Mouse (Mus musculus): ENCODE data around the gene Asb2. TPM values are rescaled to one million over a fixed set of nuclear protein-coding genes. Genes with fewer than 3 reads are reported as not detected.

Asb2 gene
- polyA plus RNA-seq, 1 experiment from 2014 or later: 18.7 TPM

DNA sequence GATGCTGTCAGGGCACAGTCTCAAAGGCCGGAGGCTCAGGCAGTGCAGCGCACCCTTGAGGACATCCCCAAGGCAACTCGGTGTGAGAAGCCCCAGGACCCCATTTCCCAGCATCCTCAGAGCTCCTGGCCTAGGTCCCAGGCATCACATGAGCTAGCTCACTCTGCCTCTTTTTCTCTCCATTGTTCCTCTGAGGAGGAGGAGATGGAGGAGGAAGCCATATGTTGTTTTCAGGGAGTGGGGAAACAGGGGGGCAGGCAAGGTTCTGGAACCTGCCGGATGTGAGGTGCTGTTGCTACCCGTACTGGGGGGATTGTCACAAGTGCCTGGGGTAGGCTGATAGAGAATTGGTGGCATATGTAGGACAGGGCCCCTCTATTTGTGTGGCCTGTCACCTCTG lies 20.3 kb upstream of the Asb2 start:
- Histone ChIP-seq H3K27me3 (replicated peaks) (no peaks in the 10 kb centered on the region), H3K4me1 (no peaks in the 10 kb centered on the region), H3K36me3 (no peaks in the 10 kb centered on the region), H3K4me2 (no peak overlapping the region), H3K9ac (no peak overlapping the region), H3K4me3 (replicated peaks) (no peak overlapping the region), H3K27ac (no peak overlapping the region), H3K9me3 (no peaks in the 10 kb centered on the region)
- WGBS: 44% methylated on average over 5 of the region's 5 CpGs
- no peak for ATAC-seq (ENCODE audit: insufficient read depth, low FRiP score, low read depth)

DNA sequence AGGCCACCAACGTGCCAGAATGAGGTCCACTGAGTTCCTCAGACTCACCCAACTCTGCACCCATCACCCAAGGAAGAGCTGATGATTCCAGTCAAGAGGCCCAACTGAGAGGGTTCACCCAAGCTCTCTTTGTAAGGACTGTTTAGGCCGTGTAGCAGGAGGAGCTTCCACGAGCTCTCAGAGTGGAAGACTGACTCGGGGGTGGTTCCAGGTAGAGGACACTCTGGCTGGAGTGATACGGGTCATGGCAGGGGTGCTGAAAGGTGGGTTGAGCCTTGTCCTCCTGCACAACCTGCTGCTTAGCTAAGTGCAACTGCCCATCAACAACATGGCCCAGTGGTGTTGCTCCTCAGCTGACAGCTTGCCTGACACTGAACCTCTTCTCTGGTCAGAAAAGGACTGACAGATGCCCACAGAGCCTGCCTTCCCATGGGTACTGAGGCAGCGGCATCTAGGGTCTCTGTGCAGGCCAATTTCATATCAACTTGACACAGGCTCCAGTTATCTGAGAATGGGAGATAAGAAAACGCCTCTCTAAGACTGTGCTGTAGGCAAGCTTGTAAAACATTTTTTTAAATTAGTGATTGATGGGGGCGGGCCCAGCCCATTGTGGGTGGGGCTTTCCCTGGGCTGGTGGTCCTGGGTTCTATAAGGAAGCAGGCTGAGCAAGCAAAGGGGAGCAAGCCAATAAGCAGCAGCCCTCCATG lies 17.9 kb upstream of the Asb2 start:
- 57% methylated on average over 8 of the region's 8 CpGs for WGBS
- H3K27ac ChIP-seq: no peak overlapping the region
- no peaks in the 10 kb centered on the region for H3K4me1 ChIP-seq
- H3K9ac ChIP-seq: no peak overlapping the region
- H3K36me3 ChIP-seq: no peaks in the 10 kb centered on the region
- no peak overlapping the region for H3K4me2 ChIP-seq
- H3K27me3 ChIP-seq (replicated peaks): no peaks in the 10 kb centered on the region
- ATAC-seq (ENCODE audit: insufficient read depth, low FRiP score, low read depth): peak; percentile 56; the same call in 1 of the 2 replicates
- no peaks in the 10 kb centered on the region for H3K9me3 ChIP-seq
- H3K4me3 ChIP-seq (replicated peaks): no peak overlapping the region

DNA sequence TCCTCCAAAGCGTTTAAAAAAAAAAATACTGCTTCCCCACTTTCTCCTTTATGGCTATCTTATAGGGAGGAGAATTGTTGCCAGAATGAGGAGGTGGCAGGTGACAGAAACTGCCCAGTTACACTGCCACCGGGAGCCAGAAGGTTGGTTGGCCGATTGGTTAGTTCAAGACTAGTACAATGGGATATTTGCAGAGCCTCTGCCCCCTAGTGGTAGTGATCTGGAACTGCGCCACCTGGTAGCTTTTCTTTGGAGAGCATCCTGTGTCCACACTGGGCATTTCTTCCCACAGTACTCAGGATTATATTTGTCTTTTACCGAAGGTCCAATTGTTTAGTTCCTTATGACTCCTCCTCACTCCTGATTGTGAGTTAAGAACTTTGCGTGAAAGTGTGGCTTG lies 15.9 kb upstream of the Asb2 start:
- H3K4me2 ChIP-seq: no peak overlapping the region
- H3K4me3 ChIP-seq (replicated peaks): no peak overlapping the region
- H3K4me1 ChIP-seq: peaks cover 6% of the 10 kb centered on the region; the same call in 1 of the 2 replicates
- no peak for ATAC-seq (ENCODE audit: insufficient read depth, low FRiP score, low read depth)
- no peaks in the 10 kb centered on the region for H3K36me3 ChIP-seq
- no peaks in the 10 kb centered on the region for H3K9me3 ChIP-seq
- no peaks in the 10 kb centered on the region for H3K27me3 ChIP-seq (replicated peaks)
- H3K9ac ChIP-seq: no peak overlapping the region
- WGBS: 25% methylated on average over 6 of the region's 6 CpGs
- H3K27ac ChIP-seq: no peak overlapping the region

DNA sequence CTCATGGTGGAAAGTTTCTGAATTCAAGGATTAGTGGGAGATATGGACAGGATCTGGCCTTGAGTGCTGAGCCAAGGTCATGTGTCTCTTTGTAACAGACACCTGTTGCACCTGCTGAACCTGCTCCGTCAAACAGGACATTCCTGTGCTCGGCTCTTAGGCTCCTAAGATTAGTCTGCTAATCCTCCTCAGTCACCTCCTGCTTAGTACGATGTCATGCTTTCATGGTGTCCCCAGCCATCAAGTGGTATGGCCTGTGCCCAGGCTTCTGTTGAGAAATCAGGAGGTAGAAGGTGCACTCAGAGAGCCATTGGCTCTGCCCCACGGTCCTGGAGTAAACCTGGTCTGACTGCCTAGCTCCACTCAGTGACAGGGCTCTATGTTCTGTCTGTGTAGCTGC lies 15.1 kb upstream of the Asb2 start:
- Histone ChIP-seq H3K9me3 (no peaks in the 10 kb centered on the region), H3K4me3 (replicated peaks) (no peak overlapping the region), H3K4me2 (no peak overlapping the region), H3K4me1 (peaks cover 6% of the 10 kb centered on the region; the same call in 1 of the 2 replicates), H3K9ac (no peak overlapping the region), H3K36me3 (no peaks in the 10 kb centered on the region), H3K27me3 (replicated peaks) (no peaks in the 10 kb centered on the region), H3K27ac (no peak overlapping the region)
- WGBS: 68% methylated on average over 4 of the region's 4 CpGs
- ATAC-seq (ENCODE audit: insufficient read depth, low FRiP score, low read depth): no peak

DNA sequence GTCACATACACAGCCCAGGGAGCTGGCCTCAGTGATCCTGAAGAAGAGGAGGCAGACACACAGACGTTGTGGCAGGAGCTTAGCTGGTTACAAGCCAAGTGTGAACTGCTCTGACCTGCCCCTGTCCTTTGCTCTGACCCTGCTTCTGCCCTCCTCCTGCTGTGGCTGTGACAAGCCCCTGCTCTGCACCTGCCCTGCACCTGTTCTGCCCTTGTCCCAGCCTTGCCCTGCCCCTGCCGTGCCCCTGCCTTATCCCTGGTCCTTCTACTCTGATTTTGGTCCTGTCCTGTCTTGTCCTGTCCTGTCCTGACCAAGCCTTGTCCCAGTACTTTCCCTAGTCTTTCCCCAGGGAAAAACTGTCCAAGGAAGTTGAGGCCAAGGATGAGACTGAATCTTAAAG lies 13.0 kb upstream of the Asb2 start:
- Histone ChIP-seq H3K36me3 (no peaks in the 10 kb centered on the region), H3K9me3 (no peaks in the 10 kb centered on the region), H3K27ac (no peak overlapping the region), H3K4me2 (no peak overlapping the region), H3K4me3 (replicated peaks) (no peak overlapping the region), H3K27me3 (replicated peaks) (no peaks in the 10 kb centered on the region), H3K4me1 (peaks cover 6% of the 10 kb centered on the region; the same call in 1 of the 2 replicates), H3K9ac (no peak overlapping the region)
- ATAC-seq (ENCODE audit: insufficient read depth, low FRiP score, low read depth): no peak
- WGBS: 48% methylated on average over 2 of the region's 2 CpGs

DNA sequence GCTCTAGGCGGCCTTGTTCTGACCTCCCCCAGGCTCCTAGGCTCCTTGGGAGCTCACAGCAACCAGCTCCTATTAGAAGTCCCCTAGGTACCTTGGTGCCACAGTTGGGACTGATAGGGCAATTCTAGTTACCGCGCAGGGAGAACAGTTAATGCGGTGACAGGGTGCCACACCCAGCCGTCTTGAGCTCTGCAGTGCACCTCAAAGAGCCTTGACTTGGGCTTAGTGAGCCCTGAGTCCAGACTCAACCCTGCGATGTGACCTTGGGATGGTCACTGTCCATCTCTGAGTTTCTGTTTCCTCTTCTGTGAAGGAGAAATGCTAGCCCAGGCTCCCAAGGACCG lies 12.5 kb upstream of the Asb2 start:
- peak overlapping the region; percentile 40; the same call in 1 of the 2 replicates for H3K4me2 ChIP-seq
- WGBS: 68% methylated on average over 7 of the region's 7 CpGs
- no peak for ATAC-seq (ENCODE audit: insufficient read depth, low FRiP score, low read depth)

DNA sequence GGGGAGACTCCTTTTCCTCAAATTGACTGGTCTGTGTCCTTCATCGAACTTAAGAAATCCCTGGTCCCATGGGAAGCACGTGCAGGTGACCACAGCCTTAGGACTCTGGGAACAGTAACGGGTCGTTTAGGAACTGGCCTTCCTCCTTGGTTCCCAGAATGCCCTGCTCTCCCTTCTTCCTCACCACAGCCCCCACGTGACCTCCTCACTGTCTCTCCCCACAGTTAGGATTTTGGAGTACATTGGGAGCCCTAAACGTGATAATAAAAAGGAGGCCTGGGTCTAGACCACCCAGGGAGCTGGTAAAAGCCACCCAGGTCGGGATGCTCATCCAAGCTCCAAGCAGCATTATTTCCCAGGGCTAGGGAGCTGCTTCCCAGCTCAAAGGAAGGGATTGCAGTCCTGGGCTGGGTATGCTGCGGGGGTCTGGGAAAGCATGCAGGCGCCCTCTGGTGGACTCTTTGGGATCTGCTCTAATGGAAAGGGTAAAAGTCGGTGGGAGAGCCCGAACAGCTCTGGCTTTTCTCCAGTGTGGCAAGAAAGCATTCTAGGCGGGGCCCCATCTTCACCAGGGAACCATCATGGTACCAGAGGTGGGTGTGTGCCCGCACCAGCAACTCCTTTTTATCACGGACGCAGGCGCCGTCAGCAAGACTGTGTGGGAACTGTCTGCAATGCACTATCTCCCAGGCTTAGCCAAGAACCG lies 12.0 kb upstream of the Asb2 start:
- H3K4me1 ChIP-seq: peaks cover 6% of the 10 kb centered on the region; the same call in 1 of the 2 replicates
- WGBS: 15% methylated on average over 18 of the region's 18 CpGs
- no peaks in the 10 kb centered on the region for H3K27me3 ChIP-seq (replicated peaks)
- H3K27ac ChIP-seq: no peak overlapping the region
- H3K9ac ChIP-seq: no peak overlapping the region
- peak overlapping the region; percentile 40 for H3K4me2 ChIP-seq
- H3K4me3 ChIP-seq (replicated peaks): no peak overlapping the region
- ATAC-seq (ENCODE audit: insufficient read depth, low FRiP score, low read depth): no peak
- no peaks in the 10 kb centered on the region for H3K9me3 ChIP-seq
- H3K36me3 ChIP-seq: no peaks in the 10 kb centered on the region

More for the DNA sequence above, 12.5 kb upstream of the Asb2 start:
- peaks cover 6% of the 10 kb centered on the region; the same call in 1 of the 2 replicates for H3K4me1 ChIP-seq
- H3K27ac ChIP-seq: no peak overlapping the region
- no peaks in the 10 kb centered on the region for H3K36me3 ChIP-seq
- H3K9me3 ChIP-seq: no peaks in the 10 kb centered on the region
- no peaks in the 10 kb centered on the region for H3K27me3 ChIP-seq (replicated peaks)
- no peak overlapping the region for H3K4me3 ChIP-seq (replicated peaks)
- no peak overlapping the region for H3K9ac ChIP-seq

DNA sequence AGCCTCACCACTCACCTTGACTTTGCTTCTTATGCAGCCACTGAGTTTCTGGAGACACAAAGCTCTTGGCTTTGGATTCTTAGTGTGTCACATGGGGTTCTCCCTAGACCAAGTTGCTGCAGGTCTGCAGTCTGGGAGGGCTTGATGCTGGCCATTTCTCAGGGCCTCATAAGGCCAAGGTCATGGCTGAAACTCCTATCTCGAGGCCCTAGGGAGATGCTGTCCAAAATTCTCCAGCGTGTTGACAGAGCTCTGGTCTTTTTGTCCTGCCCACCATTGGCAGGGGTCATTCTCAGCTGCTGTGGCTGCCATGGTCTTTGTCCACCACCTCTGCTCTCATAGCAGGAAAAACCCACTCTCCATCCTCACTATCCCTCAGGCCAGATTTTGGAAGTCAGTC lies 11.4 kb upstream of the Asb2 start:
- Histone ChIP-seq H3K9ac (no peak overlapping the region), H3K4me3 (replicated peaks) (no peak overlapping the region), H3K36me3 (no peaks in the 10 kb centered on the region), H3K9me3 (no peaks in the 10 kb centered on the region), H3K4me2 (no peak overlapping the region), H3K27me3 (replicated peaks) (no peaks in the 10 kb centered on the region), H3K27ac (no peak overlapping the region), H3K4me1 (peaks cover 6% of the 10 kb centered on the region; the same call in 1 of the 2 replicates)
- ATAC-seq (ENCODE audit: insufficient read depth, low FRiP score, low read depth): no peak
- 78% methylated on average over 2 of the region's 2 CpGs for WGBS

DNA sequence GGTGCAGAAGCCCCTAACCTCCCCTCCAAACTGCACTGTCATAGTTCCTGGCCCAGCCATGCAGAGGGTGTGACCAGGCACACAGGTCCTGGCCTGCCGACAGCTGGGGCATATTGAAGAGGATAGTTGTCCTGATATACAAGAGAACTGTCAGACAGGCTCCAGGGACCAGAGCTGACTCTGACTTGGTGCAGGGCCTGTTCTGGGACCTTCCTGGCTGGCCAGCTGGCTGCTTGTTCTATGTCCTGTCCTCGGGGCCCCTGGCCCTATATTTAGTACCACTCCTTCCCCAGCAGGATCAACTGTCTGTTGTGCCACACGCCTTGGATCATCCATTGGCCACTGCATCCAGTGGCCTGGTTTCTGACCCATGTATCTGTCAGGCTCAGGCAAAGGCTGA lies 6.5 kb upstream of the Asb2 start:
- Histone ChIP-seq H3K27ac (no peak overlapping the region), H3K9ac (no peak overlapping the region), H3K4me2 (no peak overlapping the region), H3K9me3 (no peaks in the 10 kb centered on the region), H3K4me3 (replicated peaks) (no peak overlapping the region), H3K27me3 (replicated peaks) (no peaks in the 10 kb centered on the region), H3K36me3 (no peaks in the 10 kb centered on the region), H3K4me1 (no peaks in the 10 kb centered on the region; the same call in 1 of the 2 replicates)
- no peak for ATAC-seq (ENCODE audit: insufficient read depth, low FRiP score, low read depth)
- 68% methylated on average over 3 of the region's 3 CpGs for WGBS

DNA sequence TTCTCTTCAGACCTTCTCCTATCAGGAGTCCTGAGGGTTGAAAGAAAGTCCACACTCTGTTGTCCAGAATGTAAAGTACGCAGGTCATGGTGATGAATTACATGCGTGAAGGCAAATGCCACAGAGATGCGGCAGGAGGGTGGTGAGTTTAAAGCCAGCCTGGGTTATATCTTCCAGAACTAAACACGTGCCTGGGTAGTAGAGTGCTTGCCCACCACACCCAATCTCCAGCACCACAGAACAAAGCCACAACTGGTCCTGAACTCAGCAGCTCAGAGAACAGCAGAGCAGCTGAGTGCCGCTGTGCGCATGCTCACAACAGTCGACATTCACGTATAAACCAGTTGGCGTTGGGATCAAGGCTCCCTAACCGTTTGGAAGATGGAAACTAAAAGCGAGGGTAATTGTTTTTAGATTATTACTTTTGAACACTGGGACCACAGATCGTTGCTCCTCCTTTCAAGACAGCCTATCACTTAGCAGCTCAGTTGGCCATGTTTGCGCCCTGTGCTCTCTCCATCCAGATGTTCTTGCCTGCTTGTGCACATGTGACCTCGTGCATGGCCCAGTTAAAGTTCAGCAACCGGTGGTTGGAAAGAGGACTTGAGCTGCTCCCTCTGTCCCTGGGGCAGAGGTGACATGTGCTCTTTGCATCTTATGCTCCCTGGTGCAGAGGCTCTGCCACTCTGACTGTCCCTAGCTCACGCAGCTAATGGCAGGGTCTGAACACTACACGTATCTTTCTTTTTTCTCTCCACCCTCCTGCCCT lies 5.9 kb upstream of the Asb2 start:
- ATAC-seq (ENCODE audit: insufficient read depth, low FRiP score, low read depth): no peak
- Histone ChIP-seq H3K9ac (no peak overlapping the region), H3K27me3 (replicated peaks) (no peaks in the 10 kb centered on the region), H3K27ac (no peak overlapping the region), H3K9me3 (no peaks in the 10 kb centered on the region), H3K4me2 (no peak overlapping the region), H3K4me1 (no peaks in the 10 kb centered on the region; the same call in 1 of the 2 replicates), H3K36me3 (no peaks in the 10 kb centered on the region), H3K4me3 (replicated peaks) (no peak overlapping the region)
- WGBS: 81% methylated on average over 17 of the region's 17 CpGs

DNA sequence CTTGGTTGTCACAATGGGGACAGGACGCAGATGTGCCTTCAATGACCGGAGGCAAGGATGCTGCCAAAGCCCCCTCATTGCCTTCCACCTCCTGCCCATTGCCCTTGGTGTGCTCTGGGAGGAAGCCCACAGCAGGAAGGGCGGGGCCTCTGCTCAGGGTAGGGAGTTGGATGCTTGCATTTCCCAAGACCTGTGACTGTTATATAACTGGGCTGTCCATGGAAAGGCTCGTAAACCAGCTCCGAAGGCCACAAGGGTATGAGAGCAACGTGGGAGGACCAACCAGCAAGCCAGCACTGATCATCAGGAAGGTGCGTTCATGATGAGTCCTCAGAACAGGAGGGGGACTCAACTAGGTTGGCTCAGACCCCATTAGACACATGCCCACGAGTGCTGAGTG lies 5.0 kb upstream of the Asb2 start:
- Histone ChIP-seq H3K9ac (no peak overlapping the region), H3K9me3 (no peaks in the 10 kb centered on the region), H3K4me2 (no peak overlapping the region), H3K36me3 (no peaks in the 10 kb centered on the region), H3K4me3 (replicated peaks) (no peak overlapping the region), H3K4me1 (no peaks in the 10 kb centered on the region; the same call in 1 of the 2 replicates), H3K27ac (no peak overlapping the region), H3K27me3 (replicated peaks) (no peaks in the 10 kb centered on the region)
- WGBS: 80% methylated on average over 8 of the region's 8 CpGs
- ATAC-seq (ENCODE audit: insufficient read depth, low FRiP score, low read depth): no peak

Data from stomach, embryonic 15.5 days (tissue).